8 mouse cellular contexts compared by ENCODE assay signal in the genomic region with DNA sequence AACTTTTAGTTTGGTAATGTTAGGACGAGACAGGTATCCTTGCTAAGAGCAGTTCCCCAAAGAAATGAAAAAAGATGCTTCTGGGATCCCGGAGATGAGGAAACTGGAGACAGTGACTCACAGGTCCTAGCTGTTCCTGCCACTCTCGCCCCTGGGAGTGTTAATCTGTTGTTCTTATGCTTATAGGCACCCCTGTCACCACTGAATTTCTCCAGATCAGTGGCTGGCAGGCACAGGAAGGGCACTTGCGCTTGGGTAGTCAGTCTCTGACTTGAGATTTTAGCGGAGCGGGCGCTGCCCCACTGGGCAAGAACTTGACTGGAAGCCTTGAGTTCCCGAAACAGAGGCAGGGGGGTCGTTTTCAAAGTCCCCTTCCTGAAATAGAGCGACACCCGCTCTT. TPM values are rescaled to one million over a fixed set of nuclear protein-coding genes. Genes with fewer than 3 reads are reported as not detected.
A peak's percentile ranks its signal among the peaks of the same experiment; 100 is the strongest.
DNase-seq lines count a peak whose midpoint lies in the region; ATAC-seq and TF ChIP-seq lines count a peak whose summit lies in the region.

No protein-coding gene starts in this region.

- peak overlapping the region; percentile 98 for H3K4me2 ChIP-seq in limb, embryonic 15.5 days

- WGBS in limb, embryonic 15.5 days: 19% methylated on average over 11 of the region's 11 CpGs
- WGBS in kidney, adult 2 months: 15% methylated on average over 11 of the region's 11 CpGs

- peak; percentile 3 for DNase-seq in embryo, embryonic 9.5 days (ENCODE audit: extremely low spot score)
- no peak for DNase-seq in embryo, embryonic 11 days
- peak; percentile 14 for DNase-seq in thymus, postnatal 4 days
- DNase-seq in thymus, postnatal 36 days: no peak
- DNase-seq in gastrocnemius, postnatal 36 days: no peak
- DNase-seq in kidney, adult 2 months: no peak
- DNase-seq in kidney, adult 18-20 months: no peak

- ATAC-seq in limb, embryonic 15.5 days (ENCODE audit: insufficient number of reproducible peaks, low FRiP score, low TSS enrichment, low read depth): no peak

- H3K9me3 ChIP-seq in limb, embryonic 15.5 days: no peaks in the 10 kb centered on the region

- H3K4me1 ChIP-seq in limb, embryonic 15.5 days: peaks cover 9% of the 10 kb centered on the region
- 0 out of 2 replicates have a peak, but pooled peaks cover 3% of the 10 kb centered on the region for H3K4me1 ChIP-seq in kidney, adult 2 months (ENCODE audit: control insufficient read depth, insufficient read depth, low read length)

- intact Hi-C loops in gastrocnemius, postnatal 36 days (cut with DNase I): no loop called here

- H3K4me3 ChIP-seq in limb, embryonic 15.5 days: peak overlapping the region; percentile 54; the same call in 1 of the 2 replicates
- no peak overlapping the region for H3K4me3 ChIP-seq in kidney, adult 2 months (ENCODE audit: insufficient read depth, low read depth, low read length)

- TF ChIP-seq POLR2A in kidney, adult 2 months (IDR thresholded peaks at IDR 0.05; ENCODE audit: low read depth, low read length): no peak

- no peak overlapping the region for H3K27ac ChIP-seq in limb, embryonic 15.5 days
- H3K27ac ChIP-seq in kidney, adult 2 months (ENCODE audit: insufficient read depth, low read depth, low read length): no peak overlapping the region

- no peaks in the 10 kb centered on the region for H3K36me3 ChIP-seq in limb, embryonic 15.5 days
- no peaks in the 10 kb centered on the region for H3K36me3 ChIP-seq in kidney, adult 2 months (ENCODE audit: control insufficient read depth, insufficient read depth, low read length)

- H3K9ac ChIP-seq in limb, embryonic 15.5 days: no peak overlapping the region

- TF ChIP-seq CTCF in kidney, adult 2 months (conservative IDR thresholded peaks at IDR 0.05; ENCODE audit: insufficient read depth, insufficient read length, low read depth, low read length): no peak

- H3K27me3 ChIP-seq in limb, embryonic 15.5 days: peaks cover 26% of the 10 kb centered on the region
- peaks cover 6% of the 10 kb centered on the region; the same call in 1 of the 2 replicates for H3K27me3 ChIP-seq in kidney, adult 2 months (replicated peaks; ENCODE audit: control insufficient read depth, insufficient read depth, low read length)

RNA-seq across cellular contexts. Expression of a gene that starts 1.3 kb away (rescaled TPM):
- 0.06 and 0.13 TPM in 2 replicates for polyA plus RNA-seq in limb, embryonic 15.5 days (2015; fragmentation: Nextera tagmentation; extraction: Ambion mirVana)
- total RNA-seq in gastrocnemius, postnatal 36 days (2021): under 1 TPM; 0.03 to 0.05 TPM
- polyA plus RNA-seq in kidney, adult 2 months (2012; rRNA removed): under 0.01 TPM in 1 of 2 replicates, not detected in the other

Comparison
In these comparisons a context has a peak if more than half of its experiments do, and no peak if none do; other contexts are left out.
1. DNase-seq: peak in embryo, embryonic 9.5 days (single experiment) and thymus, postnatal 4 days (single experiment); none in embryo, embryonic 11 days (single experiment), thymus, postnatal 36 days (0 of 2), gastrocnemius, postnatal 36 days (0 of 2), kidney, adult 2 months (single experiment) and kidney, adult 18-20 months (single experiment).